Mouse (Mus musculus): Measurements from ENCODE around the gene Spryd3. TPM values are rescaled to one million over a fixed set of nuclear protein-coding genes. Genes with fewer than 3 reads are reported as not detected.

Gene Spryd3
- polyA plus RNA-seq, 1 experiment from 2014 or later = 93.5 TPM

DNA sequence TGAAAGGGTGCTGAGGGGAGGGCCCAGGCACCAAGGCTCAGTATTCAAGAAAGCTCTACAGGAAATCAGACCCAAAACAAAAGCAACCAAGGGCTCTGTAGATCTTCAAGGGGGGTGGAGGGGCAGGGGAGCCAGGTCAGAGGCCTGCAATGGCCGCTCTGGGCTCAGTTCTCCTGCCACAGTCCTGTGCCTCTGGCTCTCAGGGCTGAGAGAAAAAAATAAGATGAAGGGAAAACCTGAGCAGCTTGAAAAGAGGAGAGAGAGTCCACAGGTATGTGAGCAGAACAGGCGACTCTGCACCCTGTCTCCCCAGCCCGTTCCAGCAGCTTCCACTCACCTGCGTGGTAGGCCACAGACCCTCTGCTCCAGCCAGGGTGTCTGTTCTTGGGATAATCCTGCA, 17.4 kb downstream of the Spryd3 start:
- Histone ChIP-seq H3K4me3 (no peak overlapping the region), H3K9me3 (no peaks in the 10 kb centered on the region), H3K4me2 (no peak overlapping the region), H3K4me1 (replicated peaks) (peaks cover 37% of the 10 kb centered on the region), H3K9ac (no peak overlapping the region), H3K27me3 (no peaks in the 10 kb centered on the region), H3K36me3 (peaks cover 49% of the 10 kb centered on the region), H3K27ac (replicated peaks) (0 out of 2 replicates have a peak overlapping the region, but pooled peaks have one; percentile 44)
- ATAC-seq (ENCODE audit: low FRiP score, low read depth) = no peak
- 93% methylated on average over 4 of the region's 4 CpGs for WGBS

GRCm38 (mm10) chr15:102117461-102118443, 18.3 kb downstream of the Spryd3 start:
- Histone ChIP-seq H3K27ac (replicated peaks) (peak overlapping the region; percentile 76), H3K9me3 (no peaks in the 10 kb centered on the region), H3K27me3 (no peaks in the 10 kb centered on the region), H3K4me3 (no peak overlapping the region), H3K36me3 (peaks cover 47% of the 10 kb centered on the region), H3K9ac (no peak overlapping the region), H3K4me1 (replicated peaks) (peaks cover 37% of the 10 kb centered on the region), H3K4me2 (no peak overlapping the region)
- no peak for ATAC-seq (ENCODE audit: low FRiP score, low read depth)
- 57% methylated on average over 19 of the region's 19 CpGs for WGBS

- H3K4me2 ChIP-seq = no peak overlapping the region
- peaks cover 37% of the 10 kb centered on the region for H3K4me1 ChIP-seq (replicated peaks)
- H3K9me3 ChIP-seq = no peaks in the 10 kb centered on the region
- H3K27me3 ChIP-seq = no peaks in the 10 kb centered on the region
- peak overlapping the region; percentile 76 for H3K27ac ChIP-seq (replicated peaks)
- no peak overlapping the region for H3K9ac ChIP-seq
- peaks cover 44% of the 10 kb centered on the region for H3K36me3 ChIP-seq
- peak; percentile 83 for ATAC-seq (ENCODE audit: low FRiP score, low read depth)
- WGBS = 59% methylated on average over 11 of the region's 11 CpGs
- H3K4me3 ChIP-seq = no peak overlapping the region
Measured at GRCm38 (mm10) chr15:102116753-102117415, 19.1 kb downstream of the Spryd3 start.

DNA sequence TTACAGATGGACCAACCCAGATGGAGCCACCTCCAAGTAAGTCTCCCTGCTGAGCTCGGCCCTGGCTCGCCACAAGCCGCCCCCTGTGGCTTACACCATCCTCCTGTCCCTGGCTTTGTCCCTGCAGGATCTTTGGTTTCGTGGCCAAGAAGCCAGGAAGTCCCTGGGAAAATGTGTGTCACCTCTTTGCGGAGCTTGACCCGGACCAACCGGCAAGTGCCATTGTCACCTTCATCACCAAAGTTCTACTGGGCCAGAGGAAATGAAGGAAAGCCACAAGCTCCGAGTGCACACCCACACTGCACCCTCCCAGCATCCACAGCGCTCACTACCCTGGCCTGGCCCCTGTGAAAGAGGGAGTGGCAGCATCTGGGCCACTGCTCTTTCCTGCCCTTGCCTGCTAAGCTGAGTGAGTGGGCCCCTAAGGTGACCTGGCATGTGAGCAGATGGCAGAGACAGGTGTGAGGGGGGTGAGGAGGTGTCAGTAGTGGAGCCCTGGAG, 20.3 kb downstream of the Spryd3 start:
- Histone ChIP-seq H3K27me3 (no peaks in the 10 kb centered on the region), H3K4me3 (no peak overlapping the region), H3K27ac (replicated peaks) (peak overlapping the region; percentile 76), H3K9me3 (no peaks in the 10 kb centered on the region), H3K9ac (no peak overlapping the region), H3K4me2 (no peak overlapping the region), H3K36me3 (peaks cover 36% of the 10 kb centered on the region), H3K4me1 (replicated peaks) (peaks cover 37% of the 10 kb centered on the region)
- no peak for ATAC-seq (ENCODE audit: low FRiP score, low read depth)
- WGBS = 71% methylated on average over 9 of the region's 9 CpGs

GRCm38 (mm10) chr15:102114651-102115260, 21.3 kb downstream of the Spryd3 start:
- no peak for ATAC-seq (ENCODE audit: low FRiP score, low read depth)
- no peaks in the 10 kb centered on the region for H3K27me3 ChIP-seq
- H3K36me3 ChIP-seq = peaks cover 32% of the 10 kb centered on the region
- peaks cover 37% of the 10 kb centered on the region for H3K4me1 ChIP-seq (replicated peaks)
- H3K9ac ChIP-seq = no peak overlapping the region
- no peaks in the 10 kb centered on the region for H3K9me3 ChIP-seq
- H3K4me3 ChIP-seq = no peak overlapping the region
- H3K4me2 ChIP-seq = no peak overlapping the region
- H3K27ac ChIP-seq (replicated peaks) = no peak overlapping the region
- 92% methylated on average over 7 of the region's 7 CpGs for WGBS

GRCm38 (mm10) chr15:102113674-102114073, 22.4 kb downstream of the Spryd3 start:
- Histone ChIP-seq H3K4me3 (no peak overlapping the region), H3K9ac (no peak overlapping the region), H3K4me2 (no peak overlapping the region), H3K36me3 (peaks cover 22% of the 10 kb centered on the region), H3K27ac (replicated peaks) (no peak overlapping the region), H3K27me3 (no peaks in the 10 kb centered on the region), H3K4me1 (replicated peaks) (peaks cover 41% of the 10 kb centered on the region), H3K9me3 (no peaks in the 10 kb centered on the region)
- ATAC-seq (ENCODE audit: low FRiP score, low read depth) = no peak
- WGBS = 87% methylated on average over 4 of the region's 4 CpGs

DNA sequence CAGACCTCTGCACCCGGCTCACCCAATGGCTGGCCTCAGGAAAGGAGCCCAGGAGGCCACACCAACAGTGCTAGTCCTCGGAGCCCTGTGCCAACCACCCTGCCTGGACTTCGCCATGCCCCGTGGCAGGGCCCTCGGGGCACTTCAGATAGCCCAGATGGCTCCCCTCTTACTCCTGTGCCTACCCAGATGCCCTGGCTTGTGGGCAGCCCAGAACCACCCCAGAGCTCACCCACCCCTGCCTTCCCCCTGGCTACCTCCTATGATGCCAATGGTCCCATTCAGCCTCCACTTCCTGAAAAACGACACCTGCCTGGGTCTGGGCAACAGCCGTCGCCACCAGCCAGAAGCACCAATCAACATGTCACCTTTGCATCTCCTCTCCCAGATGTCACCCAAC, 23.2 kb downstream of the Spryd3 start:
- no peak overlapping the region for H3K27ac ChIP-seq (replicated peaks)
- peaks cover 17% of the 10 kb centered on the region for H3K36me3 ChIP-seq
- ATAC-seq (ENCODE audit: low FRiP score, low read depth) = no peak
- no peaks in the 10 kb centered on the region for H3K9me3 ChIP-seq
- peaks cover under 1% of the 10 kb centered on the region; the same call in 1 of the 2 replicates for H3K27me3 ChIP-seq
- H3K9ac ChIP-seq = no peak overlapping the region
- no peak overlapping the region for H3K4me2 ChIP-seq
- H3K4me1 ChIP-seq (replicated peaks) = peaks cover 35% of the 10 kb centered on the region
- WGBS = 83% methylated on average over 8 of the region's 8 CpGs
- no peak overlapping the region for H3K4me3 ChIP-seq

DNA sequence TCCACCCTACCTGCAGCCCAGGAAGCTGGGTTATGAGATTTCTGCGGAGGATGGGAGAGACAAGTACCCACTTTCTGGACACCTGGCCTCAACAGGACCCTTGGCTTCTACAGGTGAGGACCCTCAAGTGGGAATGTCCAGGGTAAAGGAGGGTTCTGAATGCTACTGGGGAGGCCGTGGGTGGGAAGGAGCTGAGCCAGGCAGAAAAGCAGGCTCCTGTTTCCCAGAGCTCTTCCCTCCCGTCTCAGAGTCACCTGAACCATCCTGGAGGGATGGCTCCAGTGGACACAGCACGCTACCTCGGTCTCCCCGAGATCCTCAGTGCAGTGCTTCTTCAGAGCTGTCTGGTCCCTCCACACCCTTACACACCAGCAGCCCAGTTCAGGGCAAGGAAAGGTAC, 23.9 kb downstream of the Spryd3 start:
- no peak overlapping the region for H3K9ac ChIP-seq
- no peak overlapping the region for H3K27ac ChIP-seq (replicated peaks)
- peaks cover 6% of the 10 kb centered on the region; the same call in 1 of the 2 replicates for H3K27me3 ChIP-seq
- ATAC-seq (ENCODE audit: low FRiP score, low read depth) = no peak
- no peaks in the 10 kb centered on the region for H3K9me3 ChIP-seq
- 93% methylated on average over 6 of the region's 6 CpGs for WGBS
- no peak overlapping the region for H3K4me2 ChIP-seq
- peaks cover 13% of the 10 kb centered on the region for H3K36me3 ChIP-seq
- H3K4me3 ChIP-seq = no peak overlapping the region
- H3K4me1 ChIP-seq (replicated peaks) = peaks cover 35% of the 10 kb centered on the region

DNA sequence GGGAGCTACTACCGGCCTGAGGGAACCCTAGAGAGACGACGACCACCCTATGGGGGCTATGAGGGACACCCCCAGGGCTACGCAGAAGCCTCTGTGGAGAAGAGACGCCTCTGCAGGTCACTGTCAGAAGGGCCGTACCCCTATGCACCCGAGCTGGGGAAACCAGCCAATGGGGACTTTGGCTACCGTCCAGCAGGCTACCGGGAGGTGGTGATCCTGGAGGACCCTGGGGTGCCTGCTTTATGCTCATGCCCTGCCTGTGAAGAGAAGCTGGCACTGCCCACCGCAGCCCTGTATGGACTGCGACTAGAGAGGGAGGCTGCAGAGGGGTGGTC, 24.6 kb downstream of the Spryd3 start:
- H3K4me2 ChIP-seq = no peak overlapping the region
- H3K4me1 ChIP-seq (replicated peaks) = peaks cover 35% of the 10 kb centered on the region
- 75% methylated on average over 11 of the region's 11 CpGs for WGBS
- H3K36me3 ChIP-seq = peaks cover 7% of the 10 kb centered on the region; the same call in 1 of the 2 replicates
- no peak overlapping the region for H3K4me3 ChIP-seq
- no peak overlapping the region for H3K9ac ChIP-seq
- H3K27ac ChIP-seq (replicated peaks) = no peak overlapping the region
- no peaks in the 10 kb centered on the region for H3K9me3 ChIP-seq
- peaks cover 10% of the 10 kb centered on the region for H3K27me3 ChIP-seq
- ATAC-seq (ENCODE audit: low FRiP score, low read depth) = no peak

DNA sequence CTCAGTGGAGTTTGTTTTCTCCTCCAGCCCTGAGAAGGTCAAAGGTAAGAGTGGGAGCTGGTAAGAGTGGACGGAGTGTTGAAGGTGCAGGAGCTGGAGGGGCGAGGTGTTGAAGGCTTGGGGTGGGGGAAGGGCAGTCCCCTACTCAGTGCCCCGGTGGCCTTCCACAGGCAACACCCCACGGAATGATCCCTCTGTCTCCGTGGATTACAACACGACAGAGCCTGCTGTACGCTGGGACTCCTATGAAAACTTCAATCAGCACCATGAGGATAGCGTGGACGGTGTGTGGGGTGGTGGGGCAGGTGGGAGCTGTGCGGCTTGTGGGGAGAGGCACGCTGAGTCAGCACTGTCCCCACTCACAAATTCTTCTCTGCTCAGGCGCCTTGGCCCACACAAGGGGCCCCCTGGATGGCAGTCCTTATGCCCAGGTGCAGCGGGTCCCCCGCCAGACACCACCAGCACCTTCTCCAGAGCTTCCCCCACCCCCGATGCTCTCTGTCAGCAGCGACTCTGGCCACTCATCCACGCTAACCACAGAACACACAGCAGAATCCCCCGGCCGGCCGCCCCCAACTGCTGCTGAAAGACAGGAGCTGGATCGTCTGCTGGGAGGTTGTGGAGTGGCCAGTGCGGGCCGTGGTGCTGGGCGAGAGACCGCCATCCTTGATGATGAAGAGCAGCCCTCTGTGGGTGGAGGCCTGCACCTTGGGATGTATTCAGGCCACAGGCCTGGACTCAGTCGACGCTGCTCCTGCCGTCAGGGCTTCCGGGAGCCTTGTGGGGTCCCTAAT, 25.1 kb downstream of the Spryd3 start:
- WGBS = 79% methylated on average over 29 of the region's 29 CpGs
- Histone ChIP-seq H3K9ac (no peak overlapping the region), H3K27me3 (peaks cover 16% of the 10 kb centered on the region), H3K36me3 (peaks cover 3% of the 10 kb centered on the region; the same call in 1 of the 2 replicates), H3K4me1 (replicated peaks) (peaks cover 35% of the 10 kb centered on the region), H3K27ac (replicated peaks) (no peak overlapping the region), H3K4me2 (no peak overlapping the region), H3K4me3 (no peak overlapping the region), H3K9me3 (no peaks in the 10 kb centered on the region)
- no peak for ATAC-seq (ENCODE audit: low FRiP score, low read depth)

GRCm38 (mm10) chr15:102110271-102110670, 25.8 kb downstream of the Spryd3 start:
- Histone ChIP-seq H3K36me3 (no peaks in the 10 kb centered on the region), H3K9ac (no peak overlapping the region), H3K4me3 (no peak overlapping the region), H3K27me3 (peaks cover 21% of the 10 kb centered on the region), H3K27ac (replicated peaks) (no peak overlapping the region), H3K9me3 (no peaks in the 10 kb centered on the region), H3K4me1 (replicated peaks) (peaks cover 32% of the 10 kb centered on the region), H3K4me2 (no peak overlapping the region)
- 95% methylated on average over 7 of the region's 7 CpGs for WGBS
- ATAC-seq (ENCODE audit: low FRiP score, low read depth) = no peak

All from hindbrain, embryonic 15.5 days (tissue).